Comparison of ENCODE assay signal across 36 mouse cellular contexts in the genomic region with DNA sequence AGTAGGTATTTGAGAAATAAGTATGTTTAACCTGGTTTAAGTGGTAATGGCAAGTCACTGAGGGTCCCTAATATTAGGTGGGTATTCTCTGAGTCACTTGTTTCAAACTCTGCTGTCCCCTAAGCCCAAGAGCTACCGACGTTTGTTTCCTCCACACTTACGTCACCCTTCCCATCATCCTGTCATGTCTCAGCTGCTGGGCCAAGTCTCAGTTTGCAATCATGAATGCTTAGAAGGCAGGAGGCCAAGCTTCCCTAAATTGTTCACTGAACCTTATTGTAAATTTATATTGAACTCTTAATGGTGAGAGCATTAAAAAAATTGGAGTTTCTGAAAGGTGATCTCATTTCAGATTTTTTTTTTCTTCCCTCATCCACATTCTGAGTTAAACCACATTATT.
"Had no signal": no experiment of that assay in that cellular context is flagged by ENCODE, and none has a peak within 500 bp of the region (broad histone marks: within the 10 kb centered on the region; RNA-seq: fewer than 3 reads in every experiment).

No protein-coding gene starts in this region.

- H3K27me3 ChIP-seq: heart, embryonic 12.5 days; heart, embryonic 13.5 days; heart, embryonic 15.5 days; hindbrain, embryonic 12.5 days; hindbrain, embryonic 13.5 days; hindbrain, embryonic 15.5 days; intestine, embryonic 15.5 days; kidney, embryonic 15.5 days had no signal

- ATAC-seq: hindbrain, embryonic 16.5 days; hindbrain, postnatal 0 days; inflammation-experienced regulatory T-cells, adult 6 months; intestine, embryonic 15.5 days; intestine, embryonic 16.5 days; intestine, postnatal 0 days had no signal

- H3K27ac ChIP-seq: heart, embryonic 10.5 days; heart, embryonic 13.5 days; hindbrain, embryonic 10.5 days; hindbrain, embryonic 12.5 days; hindbrain, embryonic 13.5 days; hindbrain, embryonic 14.5 days; hindbrain, embryonic 15.5 days; hindbrain, postnatal 0 days; intestine, embryonic 15.5 days; kidney, embryonic 15.5 days; kidney, postnatal 0 days; layer of hippocampus, adult 2 months; left cerebral cortex, adult 2 months had no signal

- DNase-seq: heart, postnatal 10 days; heart, postnatal 14 days; heart, postnatal 36 days; heart, postnatal 4 days; kidney, adult 11 months; kidney, adult 18-20 months; kidney, adult 2 months; kidney, adult 8-10 months; kidney, adult 9 months; kidney, postnatal 10 days; kidney, postnatal 14 days; kidney, postnatal 25 days; kidney, postnatal 36 days; kidney, postnatal 4 days; layer of hippocampus, adult 9-11 months; layer of hippocampus, postnatal 36 days had no signal

- H3K4me1 ChIP-seq: hindbrain, embryonic 10.5 days; hindbrain, embryonic 12.5 days; hindbrain, embryonic 13.5 days; hindbrain, embryonic 15.5 days; intestine, embryonic 15.5 days; kidney, embryonic 15.5 days had no signal

- H3K36me3 ChIP-seq: heart, embryonic 10.5 days; heart, embryonic 12.5 days; heart, embryonic 13.5 days; heart, embryonic 15.5 days; hindbrain, embryonic 10.5 days; hindbrain, embryonic 12.5 days; hindbrain, embryonic 13.5 days; hindbrain, embryonic 15.5 days; intestine, embryonic 15.5 days; kidney, embryonic 15.5 days had no signal

- H3K4me2 ChIP-seq: heart, embryonic 11.5 days; heart, embryonic 12.5 days; heart, embryonic 13.5 days; heart, embryonic 15.5 days; hindbrain, embryonic 12.5 days; hindbrain, embryonic 13.5 days; hindbrain, embryonic 14.5 days; hindbrain, embryonic 15.5 days; intestine, embryonic 15.5 days; kidney, embryonic 15.5 days had no signal

- H3K9ac ChIP-seq: heart, embryonic 12.5 days; heart, embryonic 13.5 days; heart, embryonic 15.5 days; hindbrain, embryonic 12.5 days; hindbrain, embryonic 13.5 days; hindbrain, embryonic 14.5 days; hindbrain, embryonic 15.5 days; intestine, embryonic 15.5 days; kidney, embryonic 15.5 days had no signal

- H3K9me3 ChIP-seq: heart, embryonic 10.5 days; heart, embryonic 15.5 days; hindbrain, embryonic 10.5 days; hindbrain, embryonic 12.5 days; hindbrain, embryonic 13.5 days; hindbrain, embryonic 15.5 days; intestine, embryonic 15.5 days; kidney, embryonic 15.5 days had no signal

- H3K4me3 ChIP-seq: heart, embryonic 10.5 days; heart, embryonic 12.5 days; heart, embryonic 13.5 days; heart, embryonic 15.5 days; hindbrain, embryonic 10.5 days; hindbrain, embryonic 12.5 days; hindbrain, embryonic 13.5 days; hindbrain, embryonic 15.5 days; intestine, embryonic 15.5 days; kidney, embryonic 15.5 days; layer of hippocampus, adult 2 months; left cerebral cortex, adult 2 months had no signal
